Mouse (Mus musculus): Measurements from ENCODE around the gene Klhl29. TPM values are rescaled to one million over a fixed set of nuclear protein-coding genes. Genes with fewer than 3 reads are reported as not detected.

The Klhl29 gene
- polyA plus RNA-seq, 1 experiment, result 1.1 TPM

DNA sequence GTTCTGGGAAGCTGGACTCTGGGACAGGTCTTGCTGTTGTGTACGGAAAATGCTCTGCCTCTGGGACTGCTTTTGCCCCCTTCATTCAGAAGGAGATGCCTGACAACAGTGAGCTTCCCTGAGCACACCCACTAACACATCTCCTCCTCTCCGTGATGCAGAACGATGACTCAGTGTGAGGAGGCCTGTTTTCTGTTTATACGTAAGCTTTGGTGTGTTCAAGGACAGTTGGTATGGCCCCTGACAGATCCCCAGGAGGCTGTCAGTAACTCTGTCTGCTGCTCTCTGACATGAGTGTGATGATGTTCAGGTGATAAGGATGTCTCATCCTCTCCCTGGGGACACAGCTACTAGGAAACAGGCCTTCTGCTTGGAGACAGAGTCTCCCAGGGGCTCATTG, 193.3 kb downstream of the Klhl29 start:
- no peak overlapping the region for H3K4me3 ChIP-seq (ENCODE audit: control insufficient read depth, low read depth, low read length)

DNA sequence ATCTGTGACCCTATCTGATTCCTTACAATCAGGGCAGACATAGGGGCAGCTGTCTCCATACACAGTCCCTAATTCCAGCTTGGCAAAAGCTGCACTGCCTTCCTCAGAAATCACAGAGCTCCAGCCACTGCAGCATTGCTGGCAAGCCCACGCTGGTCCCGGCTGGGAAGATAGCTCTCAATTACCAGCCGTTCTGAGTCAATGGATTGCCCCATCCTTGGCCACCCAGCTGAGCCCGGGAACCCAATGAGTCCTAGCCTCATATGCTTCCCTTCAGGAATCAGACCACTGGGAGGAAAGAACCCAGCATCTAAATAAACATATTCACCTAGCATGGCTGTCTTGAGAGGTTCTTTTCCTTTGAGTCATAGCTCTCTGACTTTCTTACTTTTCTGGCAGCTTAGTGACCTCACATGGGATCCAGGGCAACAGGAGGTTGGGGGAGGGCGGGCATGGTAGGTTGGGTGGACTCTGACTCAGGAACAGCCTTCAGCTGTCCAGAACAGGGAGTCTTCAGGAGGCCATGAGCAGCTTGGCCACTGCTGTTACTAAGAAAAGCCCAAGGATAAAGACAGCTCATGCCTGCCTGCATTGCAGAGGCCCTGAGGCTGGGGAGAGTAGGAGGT, 198.7 kb downstream of the Klhl29 start:
- no peak for TF ChIP-seq CTCF (IDR thresholded peaks at IDR 0.05; ENCODE audit: control insufficient read depth, insufficient read depth, insufficient replicate concordance, low read depth, low read length)
- no peak for TF ChIP-seq POLR2A (IDR thresholded peaks at IDR 0.05; ENCODE audit: control insufficient read depth, low read depth, low read length)
- no peaks in the 10 kb centered on the region; the same call in 1 of the 2 replicates for H3K4me1 ChIP-seq (ENCODE audit: control insufficient read depth, insufficient read depth, low read length)
- peak overlapping the region; percentile 49; the same call in 1 of the 2 replicates for H3K27ac ChIP-seq (ENCODE audit: control insufficient read depth, insufficient read depth, low read depth, low read length)
- H3K36me3 ChIP-seq (ENCODE audit: control insufficient read depth, insufficient read depth, low read length), result no peaks in the 10 kb centered on the region
- no peaks in the 10 kb centered on the region for H3K27me3 ChIP-seq (ENCODE audit: control insufficient read depth, insufficient read depth, low read length)
- no peak overlapping the region for H3K4me3 ChIP-seq (ENCODE audit: control insufficient read depth, low read depth, low read length)

More for the DNA sequence above, 193.3 kb downstream of the Klhl29 start:
- Histone ChIP-seq H3K27ac (ENCODE audit: control insufficient read depth, insufficient read depth, low read depth, low read length) (no peak overlapping the region), H3K27me3 (ENCODE audit: control insufficient read depth, insufficient read depth, low read length) (no peaks in the 10 kb centered on the region), H3K36me3 (ENCODE audit: control insufficient read depth, insufficient read depth, low read length) (no peaks in the 10 kb centered on the region), H3K4me1 (ENCODE audit: control insufficient read depth, insufficient read depth, low read length) (no peaks in the 10 kb centered on the region)
- TF ChIP-seq POLR2A (IDR thresholded peaks at IDR 0.05; ENCODE audit: control insufficient read depth, low read depth, low read length), result no peak
- TF ChIP-seq CTCF (IDR thresholded peaks at IDR 0.05; ENCODE audit: control insufficient read depth, insufficient read depth, insufficient replicate concordance, low read depth, low read length), result no peak

DNA sequence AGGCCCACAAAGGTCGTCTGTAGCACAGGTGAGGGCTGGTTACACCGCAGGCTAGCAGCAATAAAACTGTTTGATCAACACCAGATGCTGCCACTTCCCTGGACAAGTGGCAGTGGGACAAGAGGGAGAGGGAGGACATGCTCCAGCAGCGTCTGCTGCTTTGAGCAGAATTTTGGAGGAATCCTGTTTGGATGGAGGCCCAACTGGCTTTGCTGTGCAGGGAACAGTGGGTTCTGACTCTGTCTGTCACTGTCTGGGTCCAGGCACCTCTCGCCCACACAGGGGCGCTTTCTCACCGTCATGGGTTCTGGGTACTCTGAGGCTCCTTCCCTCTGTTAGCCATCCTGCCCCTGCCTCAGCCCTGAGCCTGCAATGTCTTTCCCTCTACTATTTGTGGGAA, 209.3 kb downstream of the Klhl29 start:
- no peaks in the 10 kb centered on the region for H3K4me1 ChIP-seq (ENCODE audit: control insufficient read depth, insufficient read depth, low read length)
- no peaks in the 10 kb centered on the region for H3K36me3 ChIP-seq (ENCODE audit: control insufficient read depth, insufficient read depth, low read length)
- H3K27ac ChIP-seq (ENCODE audit: control insufficient read depth, insufficient read depth, low read depth, low read length), result no peak overlapping the region
- no peak overlapping the region for H3K4me3 ChIP-seq (ENCODE audit: control insufficient read depth, low read depth, low read length)
- TF ChIP-seq CTCF (IDR thresholded peaks at IDR 0.05; ENCODE audit: control insufficient read depth, insufficient read depth, insufficient replicate concordance, low read depth, low read length) (peak; percentile 45; the same call in 1 of the 2 replicates), POLR2A (IDR thresholded peaks at IDR 0.05; ENCODE audit: control insufficient read depth, low read depth, low read length) (no peak)
- no peaks in the 10 kb centered on the region for H3K27me3 ChIP-seq (ENCODE audit: control insufficient read depth, insufficient read depth, low read length)

DNA sequence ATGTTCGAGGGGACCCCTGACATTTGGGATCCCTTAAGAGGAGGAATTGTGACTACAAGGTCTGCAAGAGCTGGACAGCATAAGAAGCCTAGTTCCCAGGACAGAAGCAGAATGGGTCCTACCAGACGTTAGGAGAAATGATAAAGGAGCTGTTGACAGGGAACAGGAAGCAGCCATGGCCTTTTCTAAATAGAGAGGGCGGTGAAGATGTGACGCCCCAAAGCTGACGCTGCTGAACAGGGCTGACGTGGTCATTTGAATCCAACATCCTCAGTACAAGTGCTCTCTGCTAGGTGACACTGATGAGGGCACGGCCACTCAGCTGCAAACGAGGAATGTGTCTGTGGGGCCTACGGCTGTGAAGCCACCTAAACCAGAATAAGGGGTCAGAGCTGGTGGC, 210.1 kb downstream of the Klhl29 start:
- Histone ChIP-seq H3K4me3 (ENCODE audit: control insufficient read depth, low read depth, low read length) (no peak overlapping the region), H3K27ac (ENCODE audit: control insufficient read depth, insufficient read depth, low read depth, low read length) (no peak overlapping the region), H3K4me1 (ENCODE audit: control insufficient read depth, insufficient read depth, low read length) (no peaks in the 10 kb centered on the region), H3K36me3 (ENCODE audit: control insufficient read depth, insufficient read depth, low read length) (no peaks in the 10 kb centered on the region), H3K27me3 (ENCODE audit: control insufficient read depth, insufficient read depth, low read length) (no peaks in the 10 kb centered on the region)
- TF ChIP-seq POLR2A (IDR thresholded peaks at IDR 0.05; ENCODE audit: control insufficient read depth, low read depth, low read length) (no peak), CTCF (IDR thresholded peaks at IDR 0.05; ENCODE audit: control insufficient read depth, insufficient read depth, insufficient replicate concordance, low read depth, low read length) (no peak)

DNA sequence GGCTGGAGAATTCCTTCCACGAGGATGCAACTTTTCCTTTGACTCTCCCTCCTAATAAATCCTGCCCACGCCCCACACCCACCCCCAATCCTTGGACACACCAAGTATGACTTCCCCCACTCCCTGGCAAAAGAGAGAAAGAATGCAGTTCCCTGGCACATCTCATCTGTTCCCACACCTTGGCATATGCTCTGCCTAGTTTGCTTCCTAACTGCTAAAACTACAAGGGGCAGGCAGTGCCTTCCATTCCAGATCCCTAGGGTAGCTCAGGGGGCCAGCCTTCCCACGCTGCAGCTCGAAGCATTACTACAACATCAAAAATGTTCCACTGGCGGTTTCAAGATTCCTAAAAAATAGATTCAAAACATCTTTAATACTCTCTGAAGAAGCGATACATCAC, 212.8 kb downstream of the Klhl29 start:
- no peaks in the 10 kb centered on the region for H3K36me3 ChIP-seq (ENCODE audit: control insufficient read depth, insufficient read depth, low read length)
- no peak overlapping the region for H3K4me3 ChIP-seq (ENCODE audit: control insufficient read depth, low read depth, low read length)

DNA sequence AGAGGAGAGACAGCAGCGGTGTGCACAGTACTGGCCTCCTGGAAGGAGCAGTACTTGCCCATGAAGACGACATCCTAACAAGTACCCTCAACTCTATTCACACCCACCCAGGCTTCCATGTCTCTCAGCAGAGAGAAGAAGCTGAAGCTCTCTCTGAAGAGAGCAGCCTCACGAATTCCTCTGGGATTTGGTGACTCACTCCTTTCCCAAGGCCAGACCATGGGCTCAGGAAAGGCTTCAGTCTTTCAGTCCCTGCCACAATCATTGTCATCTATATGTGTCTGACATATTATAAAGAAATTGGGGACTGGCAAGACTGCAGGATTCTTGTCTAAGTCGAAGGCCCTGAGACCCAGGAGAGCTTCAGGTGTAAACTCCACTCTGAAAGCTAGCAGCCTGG, 213.9 kb downstream of the Klhl29 start:
- Histone ChIP-seq H3K4me1 (ENCODE audit: control insufficient read depth, insufficient read depth, low read length) (peaks cover 8% of the 10 kb centered on the region), H3K27me3 (ENCODE audit: control insufficient read depth, insufficient read depth, low read length) (no peaks in the 10 kb centered on the region), H3K4me3 (ENCODE audit: control insufficient read depth, low read depth, low read length) (no peak overlapping the region), H3K27ac (ENCODE audit: control insufficient read depth, insufficient read depth, low read depth, low read length) (no peak overlapping the region), H3K36me3 (ENCODE audit: control insufficient read depth, insufficient read depth, low read length) (no peaks in the 10 kb centered on the region)
- no peak for TF ChIP-seq CTCF (IDR thresholded peaks at IDR 0.05; ENCODE audit: control insufficient read depth, insufficient read depth, insufficient replicate concordance, low read depth, low read length)

More for the DNA sequence above, 212.8 kb downstream of the Klhl29 start:
- Histone ChIP-seq H3K27me3 (ENCODE audit: control insufficient read depth, insufficient read depth, low read length) (no peaks in the 10 kb centered on the region), H3K27ac (ENCODE audit: control insufficient read depth, insufficient read depth, low read depth, low read length) (no peak overlapping the region), H3K4me1 (ENCODE audit: control insufficient read depth, insufficient read depth, low read length) (no peaks in the 10 kb centered on the region; the same call in 1 of the 2 replicates)
- TF ChIP-seq POLR2A (IDR thresholded peaks at IDR 0.05; ENCODE audit: control insufficient read depth, low read depth, low read length) (no peak), CTCF (IDR thresholded peaks at IDR 0.05; ENCODE audit: control insufficient read depth, insufficient read depth, insufficient replicate concordance, low read depth, low read length) (no peak)

DNA sequence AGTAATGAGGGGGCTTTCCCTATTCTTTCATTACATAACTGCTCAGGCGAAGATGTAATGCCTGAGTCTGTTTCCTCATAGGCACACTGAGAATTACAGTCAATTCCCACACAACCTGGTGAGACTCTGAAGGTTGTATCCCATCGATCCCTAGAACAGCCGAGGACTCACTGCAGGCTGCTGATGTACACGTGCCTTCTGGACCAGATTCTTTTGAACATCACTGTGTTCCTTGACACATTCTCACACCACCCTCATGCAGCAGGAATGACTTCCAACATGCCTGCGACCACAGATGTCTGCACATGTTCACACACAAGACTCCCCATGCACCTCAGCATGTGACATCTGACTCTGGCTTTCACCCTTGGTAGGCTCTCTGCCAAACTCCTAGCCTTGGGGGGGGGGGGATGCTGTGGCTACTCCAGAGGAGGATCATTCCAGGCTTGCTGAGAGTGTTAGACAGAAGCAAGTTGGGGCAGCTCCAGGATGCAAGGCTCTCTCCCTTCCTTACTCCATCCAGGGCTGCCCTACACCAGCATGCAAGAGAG, 217.5 kb downstream of the Klhl29 start:
- no peak overlapping the region for H3K27ac ChIP-seq (ENCODE audit: control insufficient read depth, insufficient read depth, low read depth, low read length)
- H3K36me3 ChIP-seq (ENCODE audit: control insufficient read depth, insufficient read depth, low read length), result no peaks in the 10 kb centered on the region
- TF ChIP-seq POLR2A (IDR thresholded peaks at IDR 0.05; ENCODE audit: control insufficient read depth, low read depth, low read length), result no peak
- no peaks in the 10 kb centered on the region for H3K27me3 ChIP-seq (ENCODE audit: control insufficient read depth, insufficient read depth, low read length)
- peaks cover 11% of the 10 kb centered on the region for H3K4me1 ChIP-seq (ENCODE audit: control insufficient read depth, insufficient read depth, low read length)
- H3K4me3 ChIP-seq (ENCODE audit: control insufficient read depth, low read depth, low read length), result peak overlapping the region; percentile 45

Data from testis, adult 2 months (tissue).